Comparison of ENCODE assay signal across 8 mouse cellular contexts in genomic region chr3:95995802-95996428, GRCm38 (mm10). TPM values are rescaled to one million over a fixed set of nuclear protein-coding genes. Genes with fewer than 3 reads are reported as not detected.
A peak's percentile ranks its signal among the peaks of the same experiment; 100 is the strongest.
DNase-seq lines count a peak whose midpoint lies in the region; ATAC-seq and TF ChIP-seq lines count a peak whose summit lies in the region.

Plekho1 (minus strand) TSS chr3:95996001.

- ATAC-seq in embryonic facial prominence, embryonic 15.5 days (ENCODE audit: insufficient number of reproducible peaks, low FRiP score, low TSS enrichment, low read depth) = peak; percentile 72
- peak; percentile 27 for ATAC-seq in heart, embryonic 11.5 days (replicated peaks; ENCODE audit: insufficient number of reproducible peaks, low FRiP score, low TSS enrichment)
- peak; percentile 38 for ATAC-seq in kidney, embryonic 15.5 days (replicated peaks; ENCODE audit: low FRiP score)
- peak; percentile 13; the same call in 1 of the 2 replicates for ATAC-seq in liver, embryonic 14.5 days (ENCODE audit: insufficient read depth)
- peak; percentile 62 for ATAC-seq in neural tube, embryonic 11.5 days (ENCODE audit: insufficient read depth, low FRiP score, low TSS enrichment)

- no peaks in the 10 kb centered on the region for H3K9me3 ChIP-seq in embryonic facial prominence, embryonic 15.5 days (replicated peaks)
- no peaks in the 10 kb centered on the region for H3K9me3 ChIP-seq in heart, embryonic 11.5 days (replicated peaks; ENCODE audit: control insufficient read depth, low read length)
- no peaks in the 10 kb centered on the region for H3K9me3 ChIP-seq in kidney, embryonic 15.5 days (replicated peaks)
- no peaks in the 10 kb centered on the region for H3K9me3 ChIP-seq in liver, embryonic 14.5 days (ENCODE audit: control insufficient read depth, low read length)
- no peaks in the 10 kb centered on the region for H3K9me3 ChIP-seq in neural tube, embryonic 11.5 days (ENCODE audit: control insufficient read depth, low read length)

- WGBS in embryonic facial prominence, embryonic 15.5 days = under 1% methylated on average over 64 of the region's 84 CpGs
- WGBS in heart, embryonic 11.5 days (ENCODE audit: insufficient replicate concordance) = under 1% methylated on average over 51 of the region's 84 CpGs
- WGBS in kidney, embryonic 15.5 days = under 1% methylated on average over 73 of the region's 84 CpGs
- 1% methylated on average over 51 of the region's 84 CpGs for WGBS in liver, embryonic 14.5 days (ENCODE audit: insufficient replicate concordance)
- WGBS in neural tube, embryonic 11.5 days = under 1% methylated on average over 63 of the region's 84 CpGs

- no peak for TF ChIP-seq EP300 in liver, embryonic 14.5 days (IDR thresholded peaks at IDR 0.05; ENCODE audit: low read depth)

- DNase-seq in A20 (ENCODE audit: low read depth, low spot score) = peak; percentile 74
- no peak for DNase-seq in adrenal gland, adult 8-10 months
- no peak for DNase-seq in liver, embryonic 14.5 days (ENCODE audit: low read depth in 3 of 3, low spot score in 3 of 3)
- peak; percentile 75 for DNase-seq in neural tube, embryonic 11.5 days (ENCODE audit: low spot score)
- peak; percentile 59 for DNase-seq in testis, postnatal 14 days (ENCODE audit: low spot score)

- H3K4me3 ChIP-seq in embryonic facial prominence, embryonic 15.5 days (replicated peaks) = peak within 1 kb of the TSS; percentile 77
- peak within 1 kb of the TSS; percentile 75 for H3K4me3 ChIP-seq in heart, embryonic 11.5 days (ENCODE audit: low read depth, low read length)
- H3K4me3 ChIP-seq in kidney, embryonic 15.5 days (replicated peaks) = peak within 1 kb of the TSS; percentile 80
- H3K4me3 ChIP-seq in liver, embryonic 14.5 days (ENCODE audit: insufficient read depth in 1 of 2, low read depth in 2 of 2, low read length in 2 of 2) = peak within 1 kb of the TSS; percentile 60 to 61
- peak within 1 kb of the TSS; percentile 86 for H3K4me3 ChIP-seq in neural tube, embryonic 11.5 days (ENCODE audit: low read depth, low read length)

- peaks cover 34% of the 10 kb centered on the region for H3K4me1 ChIP-seq in embryonic facial prominence, embryonic 15.5 days
- peaks cover 54% of the 10 kb centered on the region for H3K4me1 ChIP-seq in heart, embryonic 11.5 days (ENCODE audit: control insufficient read depth, insufficient read depth, low read length)
- peaks cover 63% of the 10 kb centered on the region for H3K4me1 ChIP-seq in kidney, embryonic 15.5 days
- peaks cover 24 to 39% of the 10 kb centered on the region in 2 experiments for H3K4me1 ChIP-seq in liver, embryonic 14.5 days (replicated peaks; ENCODE audit: control insufficient read depth in 2 of 2, insufficient read depth in 2 of 2, low read length in 1 of 2)
- peaks cover 21% of the 10 kb centered on the region for H3K4me1 ChIP-seq in neural tube, embryonic 11.5 days (ENCODE audit: control insufficient read depth, insufficient read depth, low read length)

- H3K9ac ChIP-seq in embryonic facial prominence, embryonic 15.5 days = peak within 1 kb of the TSS; percentile 74
- H3K9ac ChIP-seq in heart, embryonic 11.5 days (ENCODE audit: low read depth, low read length) = peak within 1 kb of the TSS; percentile 99
- H3K9ac ChIP-seq in kidney, embryonic 15.5 days = peak within 1 kb of the TSS; percentile 80
- peak within 1 kb of the TSS; percentile 35 for H3K9ac ChIP-seq in liver, embryonic 14.5 days (replicated peaks)
- peak within 1 kb of the TSS; percentile 99 for H3K9ac ChIP-seq in neural tube, embryonic 11.5 days (ENCODE audit: low read length)

- H3K4me2 ChIP-seq in embryonic facial prominence, embryonic 15.5 days (replicated peaks) = peak within 1 kb of the TSS; percentile 71
- H3K4me2 ChIP-seq in heart, embryonic 11.5 days = peak within 1 kb of the TSS; percentile 89
- H3K4me2 ChIP-seq in kidney, embryonic 15.5 days = peak within 1 kb of the TSS; percentile 83
- peak within 1 kb of the TSS; percentile 84 for H3K4me2 ChIP-seq in liver, embryonic 14.5 days (ENCODE audit: low read depth)
- peak within 1 kb of the TSS; percentile 73 for H3K4me2 ChIP-seq in neural tube, embryonic 11.5 days (ENCODE audit: low read depth)

- TF ChIP-seq CTCF in liver, embryonic 14.5 days (IDR thresholded peaks at IDR 0.05; ENCODE audit: low read depth) = 0 out of 2 replicates have a peak, but pooled peaks have one; percentile 7

- H3K27ac ChIP-seq in embryonic facial prominence, embryonic 15.5 days (replicated peaks) = peak within 1 kb of the TSS; percentile 96
- H3K27ac ChIP-seq in heart, embryonic 11.5 days (ENCODE audit: low read depth, low read length) = peak within 1 kb of the TSS; percentile 99
- peak within 1 kb of the TSS; percentile 98 for H3K27ac ChIP-seq in kidney, embryonic 15.5 days
- H3K27ac ChIP-seq in liver, embryonic 14.5 days = peak within 1 kb of the TSS; percentile 23; the same call in 1 of the 2 replicates
- H3K27ac ChIP-seq in neural tube, embryonic 11.5 days (ENCODE audit: low read depth, low read length) = peak within 1 kb of the TSS; percentile 99

- H3K27me3 ChIP-seq in embryonic facial prominence, embryonic 15.5 days = no peaks in the 10 kb centered on the region
- no peaks in the 10 kb centered on the region for H3K27me3 ChIP-seq in heart, embryonic 11.5 days (ENCODE audit: control insufficient read depth, insufficient read depth, low read length)
- H3K27me3 ChIP-seq in kidney, embryonic 15.5 days = no peaks in the 10 kb centered on the region
- peaks cover 31% of the 10 kb centered on the region for H3K27me3 ChIP-seq in liver, embryonic 14.5 days (ENCODE audit: control insufficient read depth, insufficient read depth, low read length)
- H3K27me3 ChIP-seq in neural tube, embryonic 11.5 days (ENCODE audit: control insufficient read depth, insufficient read depth, low read length) = no peaks in the 10 kb centered on the region

- peaks cover 12% of the 10 kb centered on the region for H3K36me3 ChIP-seq in embryonic facial prominence, embryonic 15.5 days
- H3K36me3 ChIP-seq in heart, embryonic 11.5 days (ENCODE audit: control insufficient read depth, insufficient read depth, low read length) = peaks cover 15% of the 10 kb centered on the region
- H3K36me3 ChIP-seq in kidney, embryonic 15.5 days = peaks cover 20% of the 10 kb centered on the region
- no peaks in the 10 kb centered on the region for H3K36me3 ChIP-seq in liver, embryonic 14.5 days (replicated peaks; ENCODE audit: control insufficient read depth, insufficient read depth, low read depth)
- H3K36me3 ChIP-seq in neural tube, embryonic 11.5 days (ENCODE audit: control insufficient read depth, insufficient read depth, low read length) = peaks cover under 1% of the 10 kb centered on the region; the same call in 1 of the 2 replicates

RNA-seq across cellular contexts. Expression of gene Plekho1, which starts in this region (rescaled TPM):
- 10 to 100 TPM; 16.8 to 33.6 (median 28.7) TPM for total RNA-seq in adrenal gland, adult 8-10 months (2022)
- polyA plus RNA-seq in embryonic facial prominence, embryonic 15.5 days (2015; fragmentation: Nextera tagmentation; extraction: Ambion mirVana) = 36.7 and 47.0 TPM in 2 replicates
- polyA plus RNA-seq in heart, embryonic 11.5 days (2014; fragmentation: Nextera tagmentation; extraction: Ambion mirVana) = 69.5 and 82.2 TPM in 2 replicates
- polyA plus RNA-seq in kidney, embryonic 15.5 days (2015; fragmentation: Nextera tagmentation; extraction: Ambion mirVana) = 43.5 and 44.2 TPM in 2 replicates
- 6.1 and 9.0 TPM in 2 replicates for polyA plus RNA-seq in liver, embryonic 14.5 days (2012; rRNA removed)
- polyA plus RNA-seq in liver, embryonic 14.5 days (2014; fragmentation: Nextera tagmentation; extraction: Ambion mirVana) = 3.6 and 5.4 TPM in 2 replicates
- polyA plus RNA-seq in neural tube, embryonic 11.5 days (2014; fragmentation: Nextera tagmentation; extraction: Ambion mirVana) = 72.8 and 79.5 TPM in 2 replicates

Comparison
In these comparisons a context has a peak if more than half of its experiments do, and no peak if none do; other contexts are left out.
1. DNase-seq: peak in A20 (single experiment), neural tube, embryonic 11.5 days (single experiment) and testis, postnatal 14 days (single experiment); none in adrenal gland, adult 8-10 months (single experiment) and liver, embryonic 14.5 days (0 of 3).
2. ATAC-seq: peak in every context shown above with its lines; median percentile 72 in embryonic facial prominence, embryonic 15.5 days; 62 in neural tube, embryonic 11.5 days; 38 in kidney, embryonic 15.5 days; 27 in heart, embryonic 11.5 days; 13 in liver, embryonic 14.5 days.
3. H3K27ac ChIP-seq: peak in every context shown above with its lines; median percentile 99 in heart, embryonic 11.5 days; 99 in neural tube, embryonic 11.5 days; 98 in kidney, embryonic 15.5 days; 96 in embryonic facial prominence, embryonic 15.5 days; 23 in liver, embryonic 14.5 days.
4. H3K9ac ChIP-seq: peak in every context shown above with its lines; median percentile 99 in heart, embryonic 11.5 days; 99 in neural tube, embryonic 11.5 days; 80 in kidney, embryonic 15.5 days; 74 in embryonic facial prominence, embryonic 15.5 days; 35 in liver, embryonic 14.5 days.
5. Peak in every context shown above with its lines, with median percentiles within 50 percentile points of each other: H3K4me2 ChIP-seq and H3K4me3 ChIP-seq.